Mouse (Mus musculus) lung, postnatal 0 days (tissue): ENCODE measurements at regions not wholly inside any gene's neighbourhood (a gene's known extent, or its start where the extent isn't known, plus 50 kb on each side); places are given as distances from the start of the nearest gene placed in this dataset.

Experiments used
- CTCF ChIP-seq: IDR thresholded peaks from 2 replicates; pipeline ENCODE4 v1.5.1; 2016; ENCODE audit warnings: antibody characterized with exemption, mild to moderate bottlenecking
- EP300 ChIP-seq: IDR thresholded peaks from 2 replicates; pipeline ENCODE4 v1.6.1; 2016; ENCODE audit warnings: antibody characterized with exemption, mild to moderate bottlenecking, control low read depth

DNA sequence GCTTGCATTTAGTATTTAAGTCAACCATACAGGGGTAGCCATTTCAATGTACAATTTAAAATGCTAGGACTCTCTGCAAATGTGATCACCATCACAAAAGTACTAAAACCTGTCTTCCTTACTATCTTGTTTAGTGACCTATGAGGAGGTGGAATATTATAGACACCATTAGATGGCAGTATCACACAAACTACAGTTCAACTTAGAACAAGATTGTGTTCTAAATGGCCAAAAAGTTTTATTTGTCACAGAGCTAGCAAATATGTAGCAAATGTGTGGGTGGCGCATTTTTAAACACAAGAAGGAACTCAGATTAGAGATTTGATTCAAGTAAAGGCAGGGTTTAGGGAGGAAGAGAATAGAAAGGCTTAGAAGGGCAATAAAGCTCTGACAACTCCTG lies 189.4 kb upstream of the Ednrb start:
- peak; percentile 58 for TF ChIP-seq CTCF
- no peak for TF ChIP-seq EP300
